Mouse (Mus musculus): ENCODE data around the gene Dlec1. TPM values are rescaled to one million over a fixed set of nuclear protein-coding genes. Genes with fewer than 3 reads are reported as not detected.

The Dlec1 gene
- polyA plus RNA-seq (2014; fragmentation: Nextera tagmentation; extraction: Ambion mirVana) = 0.92 and 0.97 TPM in 2 replicates

- peak within 1 kb of the TSS; percentile 75 for H3K4me2 ChIP-seq (ENCODE audit: low read depth)
- 0 out of 2 replicates have a peak, but pooled peaks cover 5% of the 10 kb centered on the region for H3K4me1 ChIP-seq (ENCODE audit: control insufficient read depth, insufficient read depth, low read length)
- ATAC-seq (ENCODE audit: insufficient read depth, low FRiP score, low TSS enrichment) (peak; percentile 80), DNase-seq (ENCODE audit: low spot score) (peak; percentile 83)
- peak within 1 kb of the TSS; percentile 47; the same call in 1 of the 2 replicates for H3K9ac ChIP-seq (ENCODE audit: low read length)
- no peak within 1 kb of the TSS for H3K27ac ChIP-seq (ENCODE audit: low read depth, low read length)
- H3K27me3 ChIP-seq (ENCODE audit: control insufficient read depth, insufficient read depth, low read length) = no peaks in the 10 kb centered on the region
- 3% methylated on average over 44 of the region's 44 CpGs for WGBS
- no peaks in the 10 kb centered on the region for H3K36me3 ChIP-seq (ENCODE audit: control insufficient read depth, insufficient read depth, low read length)
- no peaks in the 10 kb centered on the region for H3K9me3 ChIP-seq (ENCODE audit: control insufficient read depth, low read length)
- peak within 1 kb of the TSS; percentile 55 for H3K4me3 ChIP-seq (ENCODE audit: low read depth, low read length)
Measured at GRCm38 (mm10) chr9:119101992-119102782, at the start of gene Dlec1. Gene Dlec1, plus strand, starts transcription at chr9:119102478.

- Histone ChIP-seq H3K36me3 (ENCODE audit: control insufficient read depth, insufficient read depth, low read length) (no peaks in the 10 kb centered on the region), H3K9me3 (ENCODE audit: control insufficient read depth, low read length) (no peaks in the 10 kb centered on the region), H3K4me3 (ENCODE audit: low read depth, low read length) (no peak overlapping the region), H3K27ac (ENCODE audit: low read depth, low read length) (no peak overlapping the region), H3K4me2 (ENCODE audit: low read depth) (no peak overlapping the region), H3K9ac (ENCODE audit: low read length) (no peak overlapping the region), H3K4me1 (ENCODE audit: control insufficient read depth, insufficient read depth, low read length) (peaks cover 10% of the 10 kb centered on the region), H3K27me3 (ENCODE audit: control insufficient read depth, insufficient read depth, low read length) (no peaks in the 10 kb centered on the region)
- ATAC-seq (ENCODE audit: insufficient read depth, low FRiP score, low TSS enrichment) (no peak), DNase-seq (ENCODE audit: low spot score) (no peak)
- WGBS = 81% methylated on average over 9 of the region's 9 CpGs
Measured at GRCm38 (mm10) chr9:119053964-119054576, 48.2 kb upstream of the Dlec1 start.

GRCm38 (mm10) chr9:119055336-119055735 is 46.9 kb upstream of the Dlec1 start:
- H3K9ac ChIP-seq (ENCODE audit: low read length) = no peak overlapping the region
- H3K27me3 ChIP-seq (ENCODE audit: control insufficient read depth, insufficient read depth, low read length) = no peaks in the 10 kb centered on the region
- H3K4me3 ChIP-seq (ENCODE audit: low read depth, low read length) = no peak overlapping the region
- H3K4me1 ChIP-seq (ENCODE audit: control insufficient read depth, insufficient read depth, low read length) = peaks cover 10% of the 10 kb centered on the region
- DNase-seq (ENCODE audit: low spot score) (no peak), ATAC-seq (ENCODE audit: insufficient read depth, low FRiP score, low TSS enrichment) (no peak)
- WGBS = 88% methylated on average over 4 of the region's 4 CpGs
- H3K4me2 ChIP-seq (ENCODE audit: low read depth) = no peak overlapping the region
- no peaks in the 10 kb centered on the region for H3K9me3 ChIP-seq (ENCODE audit: control insufficient read depth, low read length)
- no peaks in the 10 kb centered on the region for H3K36me3 ChIP-seq (ENCODE audit: control insufficient read depth, insufficient read depth, low read length)
- no peak overlapping the region for H3K27ac ChIP-seq (ENCODE audit: low read depth, low read length)

- Histone ChIP-seq H3K9ac (ENCODE audit: low read length) (no peak overlapping the region), H3K36me3 (ENCODE audit: control insufficient read depth, insufficient read depth, low read length) (no peaks in the 10 kb centered on the region), H3K27ac (ENCODE audit: low read depth, low read length) (no peak overlapping the region), H3K27me3 (ENCODE audit: control insufficient read depth, insufficient read depth, low read length) (no peaks in the 10 kb centered on the region), H3K4me2 (ENCODE audit: low read depth) (no peak overlapping the region), H3K4me3 (ENCODE audit: low read depth, low read length) (no peak overlapping the region), H3K9me3 (ENCODE audit: control insufficient read depth, low read length) (no peaks in the 10 kb centered on the region), H3K4me1 (ENCODE audit: control insufficient read depth, insufficient read depth, low read length) (no peaks in the 10 kb centered on the region)
- DNase-seq (ENCODE audit: low spot score) (no peak), ATAC-seq (ENCODE audit: insufficient read depth, low FRiP score, low TSS enrichment) (no peak)
- 85% methylated on average over 7 of the region's 7 CpGs for WGBS
Measured at GRCm38 (mm10) chr9:119058245-119058644, 44.0 kb upstream of the Dlec1 start.

- no peaks in the 10 kb centered on the region for H3K4me1 ChIP-seq (ENCODE audit: control insufficient read depth, insufficient read depth, low read length)
- WGBS = 89% methylated on average over 10 of the region's 10 CpGs
- no peak for ATAC-seq (ENCODE audit: insufficient read depth, low FRiP score, low TSS enrichment)
- no peak for DNase-seq (ENCODE audit: low spot score)
- no peaks in the 10 kb centered on the region for H3K27me3 ChIP-seq (ENCODE audit: control insufficient read depth, insufficient read depth, low read length)
- no peak overlapping the region for H3K9ac ChIP-seq (ENCODE audit: low read length)
- H3K4me3 ChIP-seq (ENCODE audit: low read depth, low read length) = no peak overlapping the region
- no peak overlapping the region for H3K27ac ChIP-seq (ENCODE audit: low read depth, low read length)
- H3K36me3 ChIP-seq (ENCODE audit: control insufficient read depth, insufficient read depth, low read length) = no peaks in the 10 kb centered on the region
- no peak overlapping the region for H3K4me2 ChIP-seq (ENCODE audit: low read depth)
- H3K9me3 ChIP-seq (ENCODE audit: control insufficient read depth, low read length) = no peaks in the 10 kb centered on the region
Measured at GRCm38 (mm10) chr9:119060701-119061100, 41.6 kb upstream of the Dlec1 start.

- DNase-seq (ENCODE audit: low spot score) (no peak), ATAC-seq (ENCODE audit: insufficient read depth, low FRiP score, low TSS enrichment) (0 out of 2 replicates have a peak, but pooled peaks have one; percentile 16)
- 30% methylated on average over 19 of the region's 19 CpGs for whole genome bisulfite sequencing
- Histone ChIP-seq H3K27ac (ENCODE audit: low read depth, low read length) (no peak overlapping the region), H3K4me3 (ENCODE audit: low read depth, low read length) (no peak overlapping the region), H3K9ac (ENCODE audit: low read length) (no peak overlapping the region), H3K27me3 (ENCODE audit: control insufficient read depth, insufficient read depth, low read length) (no peaks in the 10 kb centered on the region), H3K4me2 (ENCODE audit: low read depth) (no peak overlapping the region), H3K9me3 (ENCODE audit: control insufficient read depth, low read length) (no peaks in the 10 kb centered on the region), H3K4me1 (ENCODE audit: control insufficient read depth, insufficient read depth, low read length) (no peaks in the 10 kb centered on the region), H3K36me3 (ENCODE audit: control insufficient read depth, insufficient read depth, low read length) (no peaks in the 10 kb centered on the region)
Measured at GRCm38 (mm10) chr9:119063036-119063644, 39.1 kb upstream of the Dlec1 start.

GRCm38 (mm10) chr9:119064296-119064695 is 38.0 kb upstream of the Dlec1 start:
- no peak overlapping the region for H3K4me3 ChIP-seq (ENCODE audit: low read depth, low read length)
- no peaks in the 10 kb centered on the region for H3K4me1 ChIP-seq (ENCODE audit: control insufficient read depth, insufficient read depth, low read length)
- H3K36me3 ChIP-seq (ENCODE audit: control insufficient read depth, insufficient read depth, low read length) = no peaks in the 10 kb centered on the region
- no peak for DNase-seq (ENCODE audit: low spot score)
- H3K9me3 ChIP-seq (ENCODE audit: control insufficient read depth, low read length) = no peaks in the 10 kb centered on the region
- no peak overlapping the region for H3K9ac ChIP-seq (ENCODE audit: low read length)
- 67% methylated on average over 4 of the region's 4 CpGs for WGBS
- H3K27ac ChIP-seq (ENCODE audit: low read depth, low read length) = no peak overlapping the region
- H3K4me2 ChIP-seq (ENCODE audit: low read depth) = no peak overlapping the region
- no peak for ATAC-seq (ENCODE audit: insufficient read depth, low FRiP score, low TSS enrichment)
- H3K27me3 ChIP-seq (ENCODE audit: control insufficient read depth, insufficient read depth, low read length) = no peaks in the 10 kb centered on the region

- 6% methylated on average over 6 of the region's 6 CpGs for WGBS
- H3K4me3 ChIP-seq (ENCODE audit: low read depth, low read length) = no peak overlapping the region
- no peaks in the 10 kb centered on the region for H3K9me3 ChIP-seq (ENCODE audit: control insufficient read depth, low read length)
- no peak for ATAC-seq (ENCODE audit: insufficient read depth, low FRiP score, low TSS enrichment)
- H3K27ac ChIP-seq (ENCODE audit: low read depth, low read length) = no peak overlapping the region
- H3K27me3 ChIP-seq (ENCODE audit: control insufficient read depth, insufficient read depth, low read length) = no peaks in the 10 kb centered on the region
- no peak overlapping the region for H3K9ac ChIP-seq (ENCODE audit: low read length)
- H3K4me1 ChIP-seq (ENCODE audit: control insufficient read depth, insufficient read depth, low read length) = no peaks in the 10 kb centered on the region
- no peaks in the 10 kb centered on the region for H3K36me3 ChIP-seq (ENCODE audit: control insufficient read depth, insufficient read depth, low read length)
- DNase-seq (ENCODE audit: low spot score) = peak; percentile 76
- no peak overlapping the region for H3K4me2 ChIP-seq (ENCODE audit: low read depth)
Measured at GRCm38 (mm10) chr9:119067601-119068000, 34.7 kb upstream of the Dlec1 start.

Data from neural tube, embryonic 11.5 days (tissue).